Mouse (Mus musculus): Measurements from ENCODE around the gene Tex14.

Tex14 gene

GRCm38 (mm10) chr11:87591526-87592353 lies 186.9 kb downstream of the Tex14 start, which contains the start of gene Mtmr4:
Mtmr4 (plus strand) TSS chr11:87592162.
- in situ Hi-C loops (cut with MboI, MseI) = loop anchor here (10.0 kb wide), 1 partner anchor 1027 kb away; no protein-coding TSS in a partner anchor

- in situ Hi-C loops (cut with MboI, MseI) = loop anchor here (10.0 kb wide), 1 partner anchor 1028 kb away; no protein-coding TSS in a partner anchor
These were observed 187.5 kb downstream of the Tex14 start for GRCm38 (mm10) chr11:87592354-87592695.

- in situ Hi-C loops (cut with MboI, MseI) = loop anchor here (10.0 kb wide), 1 partner anchor 1028 kb away; no protein-coding TSS in a partner anchor
These were observed 188.1 kb downstream of the Tex14 start for GRCm38 (mm10) chr11:87592713-87593598.

- in situ Hi-C loops (cut with MboI, MseI) = loop anchor here (10.0 kb wide), 1 partner anchor 1031 kb away; no protein-coding TSS in a partner anchor
These were observed 190.5 kb downstream of the Tex14 start for GRCm38 (mm10) chr11:87595327-87595841.

- in situ Hi-C loops (cut with MboI, MseI) = loop anchor here (10.0 kb wide), 1 partner anchor 1031 kb away; no protein-coding TSS in a partner anchor
These were observed 191.1 kb downstream of the Tex14 start for GRCm38 (mm10) chr11:87595976-87596375.

GRCm38 (mm10) chr11:87596492-87596891 lies 191.6 kb downstream of the Tex14 start:
- in situ Hi-C loops (cut with MboI, MseI) = loop anchor here (10.0 kb wide), 1 partner anchor 1032 kb away; no protein-coding TSS in a partner anchor

GRCm38 (mm10) chr11:87597061-87597460 lies 192.2 kb downstream of the Tex14 start:
- in situ Hi-C loops (cut with MboI, MseI) = loop anchor here (10.0 kb wide), 1 partner anchor 1032 kb away; no protein-coding TSS in a partner anchor

GRCm38 (mm10) chr11:87599395-87600089 lies 194.7 kb downstream of the Tex14 start:
- in situ Hi-C loops (cut with MboI, MseI) = loop anchor here (10.0 kb wide), 1 partner anchor 1035 kb away; no protein-coding TSS in a partner anchor

GRCm38 (mm10) chr11:87600322-87600853 lies 195.5 kb downstream of the Tex14 start:
- in situ Hi-C loops (cut with MboI, MseI) = no loop called here

- in situ Hi-C loops (cut with MboI, MseI) = no loop called here
These were observed 197.4 kb downstream of the Tex14 start for GRCm38 (mm10) chr11:87602234-87602633.

- in situ Hi-C loops (cut with MboI, MseI) = no loop called here
These were observed 198.7 kb downstream of the Tex14 start for GRCm38 (mm10) chr11:87603571-87603970.
